Mouse (Mus musculus): ENCODE results near the gene Itpk1. TPM values are rescaled to one million over a fixed set of nuclear protein-coding genes. Genes with fewer than 3 reads are reported as not detected.

Gene Itpk1
- total RNA-seq (2021) = 43.3 and 47.7 TPM in 2 replicates
- long read RNA-seq, transcript Itpk1-201 (10 exons, 2,918 nt) = major isoform, 58 of 82 reads
- long read RNA-seq, partial matches to known transcripts = 3 of 82 reads
- long read RNA-seq, other reads (novel, unspliced or antisense) = 21 of 82 reads

- DNase-seq = peak; percentile 74
Measured at GRCm38 (mm10) chr12:102704457-102705198, at the start of gene Itpk1. TSS of gene Itpk1 (minus strand) at chr12:102704930.

DNA sequence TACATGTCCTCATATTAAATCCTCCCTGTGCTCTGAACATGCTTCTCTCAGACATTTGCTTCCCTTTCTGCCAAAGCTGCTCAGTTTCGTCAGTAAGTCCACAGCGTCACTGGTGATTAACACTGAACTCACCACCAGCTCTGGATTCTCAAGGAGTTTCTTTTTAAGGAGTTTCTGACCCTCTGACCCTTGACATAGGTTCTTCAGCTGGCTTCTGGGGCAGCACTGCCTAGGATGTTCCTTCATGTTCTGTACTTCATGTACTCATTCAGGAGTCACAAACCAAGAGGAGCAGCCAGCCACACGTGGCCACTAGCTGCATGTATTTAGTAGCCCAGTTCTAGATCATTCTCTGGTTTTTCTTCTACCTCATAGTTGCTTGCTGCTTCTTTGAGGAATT lies 43.5 kb upstream of the Itpk1 start:
- no peak for DNase-seq

- no peak for DNase-seq
Measured at GRCm38 (mm10) chr12:102744839-102745238, 40.1 kb upstream of the Itpk1 start.

GRCm38 (mm10) chr12:102743589-102744574 lies 39.2 kb upstream of the Itpk1 start, which contains the start of the genes Moap1 and Tmem251:
TSS of gene Moap1 (minus strand) at chr12:102743661.
TSS of gene Tmem251 (plus strand) at chr12:102743762.
- DNase-seq = peak; percentile 92

GRCm38 (mm10) chr12:102743036-102743588 lies 38.4 kb upstream of the Itpk1 start:
- DNase-seq = no peak

DNA sequence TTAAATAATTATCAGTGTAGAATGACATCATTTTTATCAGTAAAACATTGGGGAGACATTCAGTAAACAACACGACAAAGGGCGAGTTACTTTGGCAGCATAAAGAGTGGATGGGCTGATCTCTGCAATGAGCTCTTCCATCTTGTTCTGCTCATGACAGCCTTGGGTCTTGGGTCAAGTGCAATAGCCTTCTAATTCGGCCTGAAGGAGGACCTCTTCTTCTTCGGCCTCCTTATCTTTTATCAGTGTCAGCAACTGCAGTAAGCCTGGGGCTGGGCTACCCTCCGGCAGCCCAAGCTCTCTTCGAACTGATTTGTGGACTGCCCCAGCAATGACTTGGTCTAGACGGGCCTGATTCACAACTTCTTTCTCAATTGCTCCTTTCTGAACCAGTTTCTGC lies 37.3 kb upstream of the Itpk1 start:
- no peak for DNase-seq

DNA sequence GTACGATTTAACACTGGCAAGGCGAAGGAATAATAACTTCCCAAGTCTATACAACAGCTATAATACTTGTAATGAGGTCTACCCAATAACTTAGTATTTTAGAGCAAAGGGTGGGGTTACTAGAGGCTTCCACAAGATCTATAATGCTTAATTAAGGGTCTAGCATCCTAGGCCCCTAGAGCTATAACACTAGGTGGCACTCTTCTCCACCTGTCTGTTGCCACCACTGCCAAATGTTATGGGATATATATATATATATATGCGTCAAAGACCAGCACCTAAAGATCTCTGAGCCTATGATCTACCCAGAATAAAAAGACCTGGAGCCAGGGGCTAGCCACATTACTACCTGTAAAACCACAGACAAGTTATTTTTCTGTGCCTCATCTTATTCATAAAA lies 35.6 kb upstream of the Itpk1 start:
- no peak for DNase-seq

GRCm38 (mm10) chr12:102739096-102739495 lies 34.4 kb upstream of the Itpk1 start:
- no peak for DNase-seq

DNA sequence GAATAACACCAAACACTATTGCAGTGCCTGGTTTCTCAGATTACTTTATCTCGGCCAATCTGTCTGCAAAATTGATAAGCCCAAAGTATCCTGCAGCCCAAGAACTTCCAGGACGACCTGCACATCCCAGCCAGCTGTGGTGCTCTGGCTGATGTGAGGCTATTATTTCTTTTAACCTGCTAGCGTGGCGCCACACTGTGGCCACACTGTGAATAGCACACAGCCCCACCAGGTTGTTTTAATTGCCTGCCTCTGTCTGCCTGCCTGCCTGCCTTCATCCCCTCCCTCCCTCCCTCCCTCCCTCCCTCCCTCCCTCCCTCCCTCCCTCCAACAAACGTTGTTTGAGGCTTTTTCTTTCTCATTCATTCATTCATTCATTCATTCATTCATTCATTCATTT lies 28.7 kb upstream of the Itpk1 start:
- peak; percentile 70 for DNase-seq

- DNase-seq = peak; percentile 28
Measured at GRCm38 (mm10) chr12:102730798-102731619, 26.3 kb upstream of the Itpk1 start.

GRCm38 (mm10) chr12:102729855-102730797 lies 25.4 kb upstream of the Itpk1 start:
- peak; percentile 62 for DNase-seq

DNA sequence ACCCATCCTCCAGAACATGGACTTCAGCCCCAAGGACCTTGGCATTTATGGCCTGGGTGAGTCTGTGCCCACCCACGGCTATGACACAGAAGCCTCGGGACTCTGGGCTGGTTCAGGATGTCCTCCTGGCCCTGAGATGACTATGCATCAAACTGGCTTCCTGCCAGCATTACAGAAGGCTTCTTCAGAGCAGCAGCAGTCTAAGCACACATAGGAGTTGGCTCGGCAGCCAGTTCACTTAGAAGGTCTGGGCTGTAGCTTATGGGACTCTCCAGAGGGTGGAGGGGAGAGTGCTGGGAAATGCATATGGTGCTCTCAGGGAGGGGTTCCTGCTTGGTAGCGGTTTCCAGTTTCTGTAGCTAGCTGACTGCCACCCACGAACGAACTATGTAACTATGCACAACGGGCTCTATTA lies 21.0 kb upstream of the Itpk1 start:
- peak; percentile 49 for DNase-seq

- no peak for DNase-seq
Measured at GRCm38 (mm10) chr12:102725146-102725545, 20.4 kb upstream of the Itpk1 start.

- no peak for DNase-seq
Measured at GRCm38 (mm10) chr12:102723861-102724260, 19.1 kb upstream of the Itpk1 start.

- no peak for DNase-seq
Measured at GRCm38 (mm10) chr12:102722966-102723365, 18.2 kb upstream of the Itpk1 start.

- no peak for DNase-seq
Measured at GRCm38 (mm10) chr12:102722451-102722850, 17.7 kb upstream of the Itpk1 start.

DNA sequence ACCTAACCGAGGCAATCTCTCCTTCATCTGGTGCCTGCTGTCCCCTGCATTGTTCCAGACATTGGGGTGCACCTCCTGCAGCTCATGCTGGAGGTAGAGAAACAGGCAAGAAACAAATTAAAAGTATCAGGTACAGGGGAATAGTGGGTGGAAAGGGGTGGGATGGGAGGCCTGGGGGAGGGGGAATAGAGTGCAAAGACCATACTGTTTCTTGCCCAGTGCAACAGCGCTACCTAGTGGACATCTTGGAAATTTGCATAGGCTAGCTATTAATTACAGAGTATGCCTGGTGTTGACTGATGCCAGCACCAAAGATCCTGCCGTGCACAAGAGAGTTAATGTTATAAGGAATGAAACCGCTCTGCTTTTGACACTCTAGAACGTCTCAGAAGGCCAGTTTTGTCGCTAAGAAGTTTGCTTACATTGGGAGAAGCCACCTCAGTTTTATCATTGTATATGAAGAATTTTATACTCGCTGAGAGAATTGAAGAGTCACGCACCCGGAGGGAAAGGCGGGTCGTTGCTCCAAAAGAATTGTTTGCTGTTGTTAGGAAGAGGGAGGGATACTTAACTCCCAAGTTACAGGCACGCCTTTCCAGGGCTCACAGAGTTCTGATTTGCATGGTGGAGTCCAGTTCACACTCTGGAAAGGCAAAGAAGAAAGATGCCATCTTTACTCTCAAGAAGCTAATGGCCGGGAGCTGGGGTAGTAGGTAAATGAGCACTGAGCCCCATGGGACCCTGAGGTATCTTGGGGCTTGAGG lies 15.0 kb upstream of the Itpk1 start:
- DNase-seq = no peak

GRCm38 (mm10) chr12:102714654-102715395 lies 10.1 kb upstream of the Itpk1 start:
- DNase-seq = no peak

- no peak for DNase-seq
Measured at GRCm38 (mm10) chr12:102714116-102714515, 9.4 kb upstream of the Itpk1 start.
